Mouse (Mus musculus) v-Abl transformed pro-B cells (cell line): ENCODE results near the gene Zfp667.
"Not testable (repeated sequence)": the region's sequence is repeated elsewhere in the genome, so short reads cannot be mapped to it uniquely, and the experiment has no call there.

ENCODE experiments used
- in situ Hi-C, 2 experiments: fragments of 400-800 bp; cut with MboI; formaldehyde crosslinking; loops; one replicate each; pipeline ENCODE4 v1.15.1; 2025; ENCODE audit not compliant: unreplicated experiment in 2 of 2

Gene Zfp667

DNA sequence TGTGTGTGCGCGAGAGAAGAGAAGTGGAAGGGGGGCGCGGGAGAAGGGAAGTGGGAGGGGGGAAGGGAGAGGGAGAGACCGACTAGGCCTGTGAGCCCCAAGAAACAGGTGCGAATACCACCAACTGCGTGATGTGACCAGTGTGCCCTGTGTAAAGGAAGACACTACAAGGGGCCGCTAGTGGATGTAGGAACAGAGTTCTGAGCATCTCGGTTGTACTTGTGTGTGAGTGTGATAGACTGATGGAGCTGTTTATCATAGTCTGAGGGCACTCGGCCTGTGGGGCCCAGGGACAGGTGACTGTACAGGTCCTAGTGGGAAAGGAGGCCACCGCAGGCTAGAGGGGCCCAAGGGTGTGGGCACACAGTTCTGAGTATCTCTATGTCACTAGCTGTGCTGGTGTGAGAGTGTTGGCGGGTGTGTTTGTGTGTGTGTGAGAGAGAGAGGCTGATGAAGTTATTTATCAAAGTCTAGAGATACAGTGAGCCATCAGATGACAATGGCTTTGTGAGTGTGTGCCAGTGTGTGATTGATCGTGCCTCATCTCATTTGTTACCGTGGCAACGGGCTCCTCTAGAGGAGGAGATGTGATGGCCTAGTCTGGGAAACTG, 647 bp downstream of the Zfp667 start:
- in situ Hi-C loops: loop anchor here (10.0 kb wide), 4 partner anchors 88 to 1202 kb away; partner anchors contain the start of genes Zfp787 (in 2 of the 2) and Epn1 (in 1 of the 2)

DNA sequence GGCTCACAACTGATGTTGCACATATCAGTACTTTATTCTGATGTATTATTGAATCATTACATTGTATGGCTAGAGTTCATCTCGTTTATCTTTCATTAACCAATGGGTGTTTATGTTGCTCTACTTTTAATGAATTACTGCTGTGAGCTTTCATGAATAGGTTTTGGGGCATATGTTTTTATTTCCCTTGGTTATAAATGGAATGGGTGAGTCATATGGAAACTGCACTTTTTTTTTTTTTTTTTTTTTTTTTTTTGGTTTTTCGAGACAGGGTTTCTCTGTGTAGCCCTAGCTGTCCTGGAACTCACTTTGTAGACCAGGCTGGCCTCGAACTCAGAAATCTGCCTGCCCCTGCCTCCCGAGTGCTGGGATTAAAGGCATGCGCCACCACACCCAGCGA, 4.7 kb downstream of the Zfp667 start:
- in situ Hi-C loops: loop anchor here in 1 of 2 experiments (5.0 kb wide), 1 partner anchor 66 kb away; no protein-coding TSS in a partner anchor

DNA sequence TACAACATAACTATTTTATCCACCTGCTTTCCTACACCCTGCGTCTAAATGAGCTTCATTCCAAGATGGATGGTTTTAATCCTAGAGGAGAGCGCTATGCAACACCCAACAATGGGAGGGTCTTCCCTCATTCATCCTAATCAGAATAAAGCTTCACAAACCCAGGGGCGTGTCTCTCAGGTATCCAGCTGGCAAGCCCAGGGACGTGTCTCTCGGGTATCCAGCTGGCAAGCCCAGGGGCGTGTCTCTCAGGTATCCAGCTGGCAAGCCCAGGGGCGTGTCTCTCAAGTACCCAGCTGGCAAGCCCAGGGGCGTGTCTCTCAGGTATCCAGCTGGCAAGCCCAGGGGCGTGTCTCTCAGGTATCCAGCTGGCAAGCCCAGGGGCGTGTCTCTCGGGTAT, 14.4 kb downstream of the Zfp667 start:
- in situ Hi-C loops: not testable (repeated sequence)

DNA sequence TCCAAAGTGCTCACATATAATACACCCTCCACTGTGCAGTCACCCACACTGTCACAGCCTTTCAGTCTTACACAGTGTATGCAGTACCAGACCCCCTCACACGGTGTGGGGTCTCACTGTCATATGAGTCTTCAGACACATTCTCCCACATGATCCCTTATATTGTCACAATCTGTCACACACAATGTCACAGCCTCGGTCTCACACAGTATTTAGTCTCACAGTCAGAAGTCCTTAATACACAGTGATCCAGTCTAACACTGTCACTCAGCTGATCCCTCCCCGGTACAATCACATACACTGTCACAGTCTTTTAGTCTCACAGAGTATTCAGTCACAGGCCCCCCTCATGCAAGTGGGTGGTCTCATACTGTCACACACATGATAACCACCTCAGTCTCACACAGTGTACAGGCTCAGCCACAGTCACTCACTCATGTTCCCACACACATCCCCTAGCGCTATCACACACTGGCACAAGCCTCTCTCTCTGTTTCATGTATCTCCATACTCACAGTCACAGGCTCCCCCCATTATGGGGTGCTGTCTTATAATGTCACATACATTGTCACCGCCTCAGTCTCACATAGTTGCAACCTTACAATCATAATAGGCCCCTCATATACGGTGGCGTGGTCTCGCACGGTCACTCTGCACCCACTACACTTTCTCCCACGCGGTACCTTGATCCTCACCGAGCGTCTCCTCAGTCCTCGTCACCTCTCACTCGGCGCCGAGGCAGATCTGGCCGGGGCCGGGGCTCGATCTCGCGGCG, 44.3 kb downstream of the Zfp667 start:
- in situ Hi-C loops: no loop called here

DNA sequence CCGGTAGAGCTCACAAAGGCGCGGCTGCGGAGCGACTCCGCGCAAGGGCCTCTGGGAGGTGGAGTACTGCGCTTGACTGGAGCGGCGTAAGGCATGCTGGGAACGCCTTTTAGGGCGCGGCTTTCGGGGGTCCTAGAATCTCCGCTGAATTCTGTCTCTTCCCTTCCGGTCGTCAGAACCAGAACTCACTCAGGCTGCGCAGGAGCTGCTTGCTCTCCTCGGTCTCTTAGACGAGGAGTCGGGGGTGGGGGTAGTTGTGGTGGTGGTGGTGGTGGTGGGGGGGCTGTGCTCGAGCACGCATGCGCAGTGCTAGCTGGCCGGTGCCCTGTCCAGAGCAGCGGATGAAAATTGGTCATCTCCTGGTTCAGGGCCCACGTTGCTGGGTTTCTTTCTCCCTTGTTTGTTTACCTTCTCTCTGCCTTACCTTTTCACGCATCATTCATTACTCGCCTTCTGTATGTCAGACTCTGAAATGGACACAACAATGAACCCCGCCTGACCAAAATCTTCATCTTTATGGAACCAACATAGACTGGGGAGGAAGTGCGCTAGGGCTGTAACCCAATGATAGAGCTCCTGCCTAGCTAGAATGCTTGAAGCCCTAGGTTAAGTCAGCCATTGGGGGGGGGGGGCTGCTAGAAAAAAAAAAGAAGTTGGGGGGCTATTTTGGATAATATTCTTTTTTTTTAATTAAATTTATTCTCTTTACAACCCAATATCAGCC, 45.0 kb downstream of the Zfp667 start, which contains the start of gene Zfp583:
Zfp583 (minus strand) TSS at position 53 of the 724 bp plus-strand sequence.
- in situ Hi-C loops: no loop called here

DNA sequence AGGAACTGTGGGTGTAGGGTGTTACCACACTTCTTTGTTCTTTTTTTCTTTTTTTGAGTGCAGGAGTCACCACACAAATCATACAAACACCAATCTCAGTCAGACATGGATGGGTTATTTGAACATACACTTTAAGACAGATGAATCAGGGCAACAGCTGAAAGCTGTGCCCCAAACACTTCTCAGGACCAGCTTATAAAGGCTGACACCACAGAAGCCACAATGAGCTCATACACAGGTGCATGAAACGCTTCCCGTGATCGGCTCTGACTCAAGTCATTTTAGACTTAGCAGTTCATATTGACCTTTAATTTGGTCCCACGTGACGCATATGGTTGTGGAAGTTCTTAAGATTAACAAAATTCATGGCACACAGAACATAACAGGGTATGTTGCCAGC, 53.5 kb downstream of the Zfp667 start:
- in situ Hi-C loops: no loop called here

DNA sequence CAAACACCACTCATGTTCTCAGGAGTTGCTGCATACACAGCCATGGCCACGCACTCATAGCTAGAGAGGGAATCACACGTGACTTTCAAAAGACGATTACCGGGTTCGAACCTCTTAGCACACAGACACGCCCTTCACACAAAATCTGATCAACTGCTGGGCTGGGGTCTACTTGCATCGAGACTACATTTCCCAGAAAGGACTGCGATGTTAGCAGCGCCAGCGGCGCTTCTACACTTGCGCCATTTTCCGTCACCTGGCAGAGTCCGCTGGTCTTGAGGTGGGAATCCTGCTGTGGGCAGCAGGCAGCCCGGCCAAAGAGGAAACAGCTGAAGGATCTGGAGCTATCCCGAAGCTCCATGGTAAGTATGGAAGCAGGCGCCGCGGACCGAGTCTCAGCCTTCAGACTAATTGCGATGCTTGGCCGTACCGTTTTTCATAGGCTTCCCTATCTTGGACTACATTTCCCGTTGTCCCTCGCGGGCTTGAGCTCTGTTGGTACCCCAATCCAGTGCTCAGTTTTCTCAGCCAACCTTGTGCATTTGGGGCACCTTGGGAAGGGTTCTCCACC, 57.2 kb downstream of the Zfp667 start, which contains the start of gene Gm3854:
Gm3854 (plus strand) TSS at position 259 of the 571 bp plus-strand sequence.
- in situ Hi-C loops: no loop called here

DNA sequence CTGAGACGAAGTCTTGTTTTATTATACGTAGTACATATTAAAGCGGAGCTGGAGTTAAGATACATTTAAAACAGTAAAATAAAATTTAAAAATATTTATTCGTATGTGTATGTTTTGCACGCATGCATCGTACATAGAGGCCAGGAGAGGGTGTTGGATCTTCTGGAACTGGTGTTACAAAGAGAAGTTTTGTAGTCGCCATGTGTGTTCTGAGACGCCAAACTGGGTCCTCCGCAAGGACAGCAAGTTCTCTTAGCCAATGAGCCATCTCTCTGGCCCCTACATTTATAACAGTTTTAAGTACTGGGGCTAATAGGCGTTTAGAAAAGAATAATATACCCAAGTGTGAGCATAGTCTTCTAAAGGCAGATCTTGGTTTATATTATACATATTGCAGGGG, 57.7 kb downstream of the Zfp667 start:
- in situ Hi-C loops: no loop called here
